Mouse (Mus musculus) stomach, postnatal 0 days (tissue): ENCODE measurements around the gene Zfp442. TPM values are rescaled to one million over a fixed set of nuclear protein-coding genes. Genes with fewer than 3 reads are reported as not detected.
"Not testable (repeated sequence)": the region's sequence is repeated elsewhere in the genome, so short reads cannot be mapped to it uniquely, and the experiment has no call there.

Experiments used
- ATAC-seq: fragments of 200-750 bp; cut with Nextera tagmentation; 2 replicates; pipeline ENCODE4 v1.8.0; 2017; ENCODE audit not compliant: low FRiP score, low TSS enrichment
- DNase-seq: peaks from one replicate; pipeline ENCODE4 v3.0.0-alpha.2; 2016; ENCODE audit warnings: low spot score
- H3K27ac ChIP-seq: fragments of 300-500 bp; sonication (generic); replicated peaks from 2 replicates; pipeline ENCODE4 v1.5.1; 2014; ENCODE audit warnings: mild to moderate bottlenecking, control low read depth
- H3K27me3 ChIP-seq: fragments of 300-500 bp; sonication (generic); 2 replicates; pipeline ENCODE4 v1.6.1; 2014; ENCODE audit warnings: low read length; ENCODE audit not compliant: control insufficient read depth, insufficient read depth
- H3K36me3 ChIP-seq: fragments of 300-500 bp; sonication (generic); 2 replicates; pipeline ENCODE4 v1.6.1; 2014; ENCODE audit warnings: low read length, mixed read lengths; ENCODE audit not compliant: control insufficient read depth, insufficient read depth
- H3K4me1 ChIP-seq: fragments of 300-500 bp; sonication (generic); replicated peaks from 2 replicates; pipeline ENCODE4 v1.6.1; 2014; ENCODE audit warnings: antibody characterized with exemption; ENCODE audit not compliant: control insufficient read depth, insufficient read depth
- H3K4me2 ChIP-seq: fragments of 300-500 bp; sonication (generic); replicated peaks from 2 replicates; pipeline ENCODE4 v1.6.1; 2014; ENCODE audit warnings: low read depth, mild to moderate bottlenecking, control low read depth, moderate library complexity
- H3K4me3 ChIP-seq: fragments of 300-500 bp; sonication (generic); 2 replicates; pipeline ENCODE4 v1.5.1; 2014; ENCODE audit warnings: low read depth, low read length, control low read depth
- H3K9ac ChIP-seq: fragments of 300-500 bp; sonication (generic); 2 replicates; pipeline ENCODE4 v1.6.1; 2014; ENCODE audit warnings: mild to moderate bottlenecking, low read length, control low read depth, mixed read lengths
- H3K9me3 ChIP-seq: fragments of 300-500 bp; sonication (generic); 2 replicates; pipeline ENCODE4 v1.6.1; 2016; ENCODE audit warnings: low read length; ENCODE audit not compliant: control insufficient read depth
- CTCF ChIP-seq: IDR thresholded peaks from 2 replicates; pipeline ENCODE4 v1.5.1; 2016; ENCODE audit warnings: antibody characterized with exemption, low read depth, mild to moderate bottlenecking, moderate library complexity
- EP300 ChIP-seq: optimal IDR thresholded peaks from 2 replicates; pipeline ENCODE3; 2016; ENCODE audit warnings: antibody characterized with exemption
- WGBS: fragments of 180-500 bp; shearing (Covaris S2); extraction: QIAGEN DNeasy Blood & Tissue Kit; methylation state at CpG from one replicate; pipeline ENCODE4 v1.1.7; 2014; 5-methylcytosine and 5-hydroxymethylcytosine counted together
- polyA plus RNA-seq: library from polyadenylated mRNA; unstranded; fragments of >200 nt; fragmentation: Nextera tagmentation; extraction: Ambion mirVana; gene quantifications from 2 replicates; pipeline ENCODE4 v1.2.1, GENCODE M21; 2015

The Zfp442 gene
- polyA plus RNA-seq, 1 experiment from 2014 or later: 2.1 TPM

GRCm38 (mm10) chr2:150390198-150390597 lies 61.1 kb downstream of the Zfp442 start:
- Histone ChIP-seq H3K4me3 (no peak overlapping the region), H3K9ac (no peak overlapping the region), H3K36me3 (no peaks in the 10 kb centered on the region), H3K27me3 (no peaks in the 10 kb centered on the region), H3K27ac (no peak overlapping the region), H3K9me3 (no peaks in the 10 kb centered on the region), H3K4me1 (no peaks in the 10 kb centered on the region), H3K4me2 (no peak overlapping the region)
- DNase-seq (no peak), ATAC-seq (no peak)
- WGBS: 82% methylated on average over 1 of the region's 1 CpGs
- no peak for TF ChIP-seq CTCF
- no peak for TF ChIP-seq EP300

GRCm38 (mm10) chr2:150385553-150386106 lies 65.7 kb downstream of the Zfp442 start:
- H3K4me2 ChIP-seq, H3K4me3 ChIP-seq, H3K36me3 ChIP-seq, DNase-seq, H3K27ac ChIP-seq, H3K9me3 ChIP-seq, ATAC-seq, H3K4me1 ChIP-seq, H3K27me3 ChIP-seq, H3K9ac ChIP-seq: not testable (repeated sequence)
- WGBS: 93% methylated on average over 18 of the region's 19 CpGs

GRCm38 (mm10) chr2:150362878-150363229 lies 88.4 kb downstream of the Zfp442 start:
- ATAC-seq (peak; percentile 71; the same call in 1 of the 2 replicates), DNase-seq (no peak)
- TF ChIP-seq CTCF (no peak), EP300 (no peak)
- no peaks in the 10 kb centered on the region for H3K4me1 ChIP-seq
- peak overlapping the region; percentile 59 for H3K4me3 ChIP-seq
- no peaks in the 10 kb centered on the region for H3K9me3 ChIP-seq
- H3K9ac ChIP-seq: peak overlapping the region; percentile 75
- H3K27me3 ChIP-seq: no peaks in the 10 kb centered on the region
- H3K36me3 ChIP-seq: no peaks in the 10 kb centered on the region
- WGBS: 13% methylated on average over 4 of the region's 4 CpGs
- H3K4me2 ChIP-seq: peak overlapping the region; percentile 54
- peak overlapping the region; percentile 79; the same call in 1 of the 2 replicates for H3K27ac ChIP-seq

DNA sequence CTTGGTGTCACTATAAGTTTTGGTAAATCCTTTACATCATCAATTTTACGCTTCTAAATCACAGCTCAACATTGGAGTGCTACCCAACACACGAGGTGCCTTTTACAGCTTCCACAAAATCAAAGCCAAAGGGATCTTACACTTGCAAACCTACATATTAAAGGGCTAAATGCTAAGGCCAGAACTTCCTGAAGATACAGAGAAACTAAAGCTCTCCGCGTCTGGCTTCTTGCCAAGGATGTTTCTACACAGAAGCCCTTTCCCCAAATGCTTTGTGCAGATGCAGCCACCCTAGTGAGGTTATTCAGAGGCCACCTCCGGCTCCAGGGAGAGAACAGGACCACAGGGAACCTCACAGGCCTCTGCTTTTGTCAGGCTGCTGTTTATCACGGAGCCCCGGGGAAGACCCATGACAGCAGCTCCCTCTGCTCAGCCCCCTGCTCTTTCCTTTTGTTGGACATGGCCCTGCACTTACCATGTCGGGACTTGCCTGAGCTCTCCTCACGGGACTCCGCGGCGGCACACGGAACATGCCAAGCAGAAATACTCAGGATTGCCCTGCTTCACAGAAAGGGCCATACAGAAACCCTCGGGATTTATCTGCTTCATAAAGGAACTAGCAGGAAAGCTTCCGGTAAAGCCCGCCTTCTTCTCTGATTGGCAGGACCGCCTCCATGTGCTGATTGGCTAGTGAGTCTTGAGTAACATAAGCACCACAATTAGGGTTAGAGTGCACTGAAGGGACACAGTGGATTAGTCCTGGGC lies 89.0 kb downstream of the Zfp442 start, which contains the start of gene 3300002I08Rik:
3300002I08Rik (minus strand) TSS at position 653 of the 765 bp plus-strand sequence.
- not testable (repeated sequence) for H3K4me1 ChIP-seq
- ATAC-seq: peak; percentile 98
- WGBS: 2% methylated on average over 15 of the region's 17 CpGs

More for the DNA sequence above, 89.0 kb downstream of the Zfp442 start, which contains the start of gene 3300002I08Rik:
- Histone ChIP-seq H3K27ac (peak within 1 kb of the TSS; percentile 79), H3K4me3 (peak within 1 kb of the TSS; percentile 59), H3K9ac (peak within 1 kb of the TSS; percentile 75), H3K4me2 (peak within 1 kb of the TSS; percentile 54)
- H3K9me3 ChIP-seq, H3K36me3 ChIP-seq, H3K27me3 ChIP-seq: not testable (repeated sequence)
- peak; percentile 85 for DNase-seq

Other genes starting within 250 kb of the Zfp442 start
- gene Zfp937, start 233.4 kb downstream of the Zfp442 start, polyA plus RNA-seq: 2.4 and 2.7 TPM in 2 replicates
- gene Gm21994, start 195.9 kb downstream of the Zfp442 start, polyA plus RNA-seq: 2.1 and 2.2 TPM in 2 replicates
- gene Gm14124, start 194.0 kb downstream of the Zfp442 start, polyA plus RNA-seq: 0.02 TPM in 1 of 2 replicates, not detected in the other
- gene Gm10130, start 127.8 kb downstream of the Zfp442 start, polyA plus RNA-seq: 1.6 and 2.5 TPM in 2 replicates
- gene 3300002I08Rik, start 88.7 kb downstream of the Zfp442 start, polyA plus RNA-seq: 2.4 and 2.5 TPM in 2 replicates
- 0.07 TPM in 1 of 2 replicates, not detected in the other for gene Zfp345, start 33.6 kb upstream of the Zfp442 start, polyA plus RNA-seq
- gene Cst7, start 118.9 kb upstream of the Zfp442 start, polyA plus RNA-seq: 0.23 and 0.29 TPM in 2 replicates
- 30.0 and 30.1 TPM in 2 replicates for gene Apmap, start 157.1 kb upstream of the Zfp442 start, polyA plus RNA-seq
- gene Acss1, start 217.0 kb upstream of the Zfp442 start, polyA plus RNA-seq: 28.2 and 35.7 TPM in 2 replicates
- gene Vsx1, start 237.9 kb upstream of the Zfp442 start, polyA plus RNA-seq: not detected in 2 replicates